Mouse (Mus musculus): Measurements from ENCODE around the gene Atg4a-ps.

DNA sequence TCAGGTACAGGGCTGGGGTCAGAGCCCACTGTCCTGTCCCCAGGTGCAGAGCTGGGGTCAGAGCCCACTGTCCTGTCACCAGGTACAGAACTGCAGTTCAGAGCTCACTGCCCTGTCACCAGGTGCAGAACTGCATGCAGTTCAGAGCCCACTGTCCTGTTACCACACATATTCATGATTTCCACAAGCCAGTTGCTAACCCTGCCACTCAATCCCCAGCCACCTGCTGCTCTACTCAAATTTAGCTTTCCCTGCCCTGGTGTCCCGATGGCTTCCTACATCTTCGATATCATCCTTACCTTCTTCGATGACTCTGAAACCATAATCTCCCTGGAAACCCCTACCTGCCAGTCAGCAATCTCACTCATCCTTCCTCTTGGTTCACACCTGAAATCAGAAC, 17.5 kb upstream of the Atg4a-ps start:
- no peak for TF ChIP-seq CTCF (IDR thresholded peaks at IDR 0.05; ENCODE audit: insufficient read depth, low read length)
- no peak for TF ChIP-seq POLR2A (IDR thresholded peaks at IDR 0.05; ENCODE audit: borderline replicate concordance, extremely low read depth, low read depth, low read length)
